Mouse (Mus musculus) embryonic facial prominence, embryonic 12.5 days (tissue): ENCODE data around the gene Lrrc75b. TPM values are rescaled to one million over a fixed set of nuclear protein-coding genes. Genes with fewer than 3 reads are reported as not detected.
"Not testable (repeated sequence)": the region's sequence is repeated elsewhere in the genome, so short reads cannot be mapped to it uniquely, and the experiment has no call there.

Experiments
- ATAC-seq: fragments of 200-750 bp; cut with Nextera tagmentation; 2 replicates; pipeline ENCODE4 v1.8.0; 2017; ENCODE audit not compliant: insufficient number of reproducible peaks, insufficient read depth, low FRiP score, low TSS enrichment
- H3K27ac ChIP-seq: fragments of 300-500 bp; sonication (generic); 2 replicates; pipeline ENCODE4 v1.5.1; 2016; ENCODE audit warnings: mild to moderate bottlenecking
- H3K27me3 ChIP-seq: fragments of 300-500 bp; sonication (generic); 2 replicates; pipeline ENCODE4 v1.6.1; 2016; ENCODE audit warnings: mild to moderate bottlenecking, moderate library complexity
- H3K36me3 ChIP-seq: fragments of 300-500 bp; sonication (generic); 2 replicates; pipeline ENCODE4 v1.6.1; 2016; ENCODE audit warnings: mild to moderate bottlenecking
- H3K4me1 ChIP-seq: fragments of 300-500 bp; sonication (generic); 2 replicates; pipeline ENCODE4 v1.6.1; 2016
- H3K4me2 ChIP-seq: fragments of 300-500 bp; sonication (generic); replicated peaks from 2 replicates; pipeline ENCODE4 v1.6.1; 2016; ENCODE audit warnings: mild to moderate bottlenecking, moderate library complexity
- H3K4me3 ChIP-seq: fragments of 300-500 bp; sonication (generic); 2 replicates; pipeline ENCODE4 v1.5.1; 2016; ENCODE audit warnings: mild to moderate bottlenecking
- H3K9ac ChIP-seq: fragments of 300-500 bp; sonication (generic); 2 replicates; pipeline ENCODE4 v1.6.1; 2016; ENCODE audit warnings: mild to moderate bottlenecking, moderate library complexity
- H3K9me3 ChIP-seq: fragments of 300-500 bp; sonication (generic); 2 replicates; pipeline ENCODE4 v1.6.1; 2016; ENCODE audit warnings: mild to moderate bottlenecking, moderate library complexity
- WGBS: fragments of 180-500 bp; shearing (Covaris S2); methylation state at CpG from one replicate; pipeline ENCODE4 v1.1.7; 2016; 5-methylcytosine and 5-hydroxymethylcytosine counted together
- polyA plus RNA-seq: library from polyadenylated mRNA; unstranded; fragments of >200 nt; fragmentation: Nextera tagmentation; extraction: Ambion mirVana; gene quantifications from 2 replicates; pipeline ENCODE4 v1.2.1, GENCODE M21; 2016

Lrrc75b gene
- polyA plus RNA-seq, 1 experiment from 2014 or later: 2.7 TPM

GRCm38 (mm10) chr10:75512796-75513195 is 47.3 kb downstream of the Lrrc75b start:
- H3K4me3 ChIP-seq: no peak overlapping the region
- no peak for ATAC-seq
- peaks cover 11% of the 10 kb centered on the region for H3K4me1 ChIP-seq
- 80% methylated on average over 7 of the region's 7 CpGs for WGBS
- no peak overlapping the region for H3K27ac ChIP-seq
- no peak overlapping the region for H3K9ac ChIP-seq
- H3K9me3 ChIP-seq: no peaks in the 10 kb centered on the region
- no peak overlapping the region for H3K4me2 ChIP-seq
- peaks cover 43% of the 10 kb centered on the region for H3K36me3 ChIP-seq
- no peaks in the 10 kb centered on the region for H3K27me3 ChIP-seq

GRCm38 (mm10) chr10:75511897-75512296 is 48.2 kb downstream of the Lrrc75b start:
- WGBS: 95% methylated on average over 7 of the region's 7 CpGs
- H3K9me3 ChIP-seq: no peaks in the 10 kb centered on the region
- no peak overlapping the region for H3K4me2 ChIP-seq
- peaks cover 52% of the 10 kb centered on the region for H3K36me3 ChIP-seq
- H3K4me3 ChIP-seq: no peak overlapping the region
- ATAC-seq: no peak
- H3K27ac ChIP-seq: no peak overlapping the region
- H3K9ac ChIP-seq: no peak overlapping the region
- no peaks in the 10 kb centered on the region for H3K27me3 ChIP-seq
- peaks cover 11% of the 10 kb centered on the region for H3K4me1 ChIP-seq

GRCm38 (mm10) chr10:75511060-75511459 is 49.1 kb downstream of the Lrrc75b start:
- 86% methylated on average over 9 of the region's 9 CpGs for WGBS
- Histone ChIP-seq H3K9me3 (no peaks in the 10 kb centered on the region), H3K4me3 (no peak overlapping the region), H3K27ac (no peak overlapping the region), H3K36me3 (peaks cover 60% of the 10 kb centered on the region), H3K4me1 (peaks cover 7% of the 10 kb centered on the region), H3K9ac (no peak overlapping the region), H3K27me3 (no peaks in the 10 kb centered on the region), H3K4me2 (no peak overlapping the region)
- no peak for ATAC-seq

- ATAC-seq: no peak
- H3K4me3 ChIP-seq: no peak overlapping the region
- H3K9ac ChIP-seq: no peak overlapping the region
- peaks cover 60% of the 10 kb centered on the region for H3K36me3 ChIP-seq
- no peak overlapping the region for H3K27ac ChIP-seq
- H3K4me1 ChIP-seq: peaks cover 1% of the 10 kb centered on the region
- 91% methylated on average over 7 of the region's 7 CpGs for WGBS
- no peaks in the 10 kb centered on the region for H3K9me3 ChIP-seq
- no peaks in the 10 kb centered on the region for H3K27me3 ChIP-seq
- H3K4me2 ChIP-seq: no peak overlapping the region
Observed at GRCm38 (mm10) chr10:75510446-75510845, 49.7 kb downstream of the Lrrc75b start.

- not testable (repeated sequence) for H3K4me2 ChIP-seq, H3K9me3 ChIP-seq, H3K9ac ChIP-seq, H3K4me3 ChIP-seq, H3K27ac ChIP-seq, H3K4me1 ChIP-seq, H3K27me3 ChIP-seq, ATAC-seq
- WGBS: 93% methylated on average over 3 of the region's 3 CpGs
- peaks cover 48% of the 10 kb centered on the region for H3K36me3 ChIP-seq
Observed at GRCm38 (mm10) chr10:75505928-75506327, 54.2 kb downstream of the Lrrc75b start.

GRCm38 (mm10) chr10:75505130-75505495 is 55.0 kb downstream of the Lrrc75b start:
- Histone ChIP-seq H3K9ac (no peak overlapping the region), H3K9me3 (no peaks in the 10 kb centered on the region), H3K36me3 (peaks cover 40% of the 10 kb centered on the region), H3K4me1 (no peaks in the 10 kb centered on the region), H3K4me2 (no peak overlapping the region), H3K4me3 (no peak overlapping the region), H3K27me3 (no peaks in the 10 kb centered on the region), H3K27ac (no peak overlapping the region)
- no peak for ATAC-seq
- 78% methylated on average over 3 of the region's 3 CpGs for WGBS

- Histone ChIP-seq H3K4me2 (no peak overlapping the region), H3K9ac (no peak overlapping the region), H3K27me3 (no peaks in the 10 kb centered on the region), H3K36me3 (peaks cover 33% of the 10 kb centered on the region), H3K4me3 (no peak overlapping the region), H3K27ac (no peak overlapping the region), H3K4me1 (no peaks in the 10 kb centered on the region), H3K9me3 (no peaks in the 10 kb centered on the region)
- 79% methylated on average over 8 of the region's 8 CpGs for WGBS
- ATAC-seq: no peak
Observed at GRCm38 (mm10) chr10:75504234-75505129, 55.6 kb downstream of the Lrrc75b start.

GRCm38 (mm10) chr10:75503692-75504091 is 56.4 kb downstream of the Lrrc75b start:
- no peak for ATAC-seq
- no peak overlapping the region for H3K27ac ChIP-seq
- no peaks in the 10 kb centered on the region for H3K4me1 ChIP-seq
- no peaks in the 10 kb centered on the region for H3K9me3 ChIP-seq
- H3K36me3 ChIP-seq: peaks cover 26% of the 10 kb centered on the region
- no peaks in the 10 kb centered on the region for H3K27me3 ChIP-seq
- WGBS: 92% methylated on average over 7 of the region's 7 CpGs
- no peak overlapping the region for H3K9ac ChIP-seq
- H3K4me2 ChIP-seq: no peak overlapping the region
- H3K4me3 ChIP-seq: no peak overlapping the region

GRCm38 (mm10) chr10:75501641-75502040 is 58.5 kb downstream of the Lrrc75b start:
- Histone ChIP-seq H3K9ac (no peak overlapping the region), H3K36me3 (peaks cover 5% of the 10 kb centered on the region), H3K4me2 (no peak overlapping the region), H3K4me1 (no peaks in the 10 kb centered on the region), H3K9me3 (no peaks in the 10 kb centered on the region), H3K27ac (no peak overlapping the region), H3K27me3 (no peaks in the 10 kb centered on the region), H3K4me3 (no peak overlapping the region)
- 97% methylated on average over 1 of the region's 1 CpGs for WGBS
- ATAC-seq: no peak

- Histone ChIP-seq H3K27ac (no peak overlapping the region), H3K36me3 (no peaks in the 10 kb centered on the region), H3K4me3 (no peak overlapping the region), H3K4me1 (no peaks in the 10 kb centered on the region), H3K9me3 (no peaks in the 10 kb centered on the region), H3K9ac (no peak overlapping the region), H3K27me3 (no peaks in the 10 kb centered on the region), H3K4me2 (no peak overlapping the region)
- WGBS: 72% methylated on average over 7 of the region's 7 CpGs
- no peak for ATAC-seq
Observed at GRCm38 (mm10) chr10:75500345-75500744, 59.8 kb downstream of the Lrrc75b start.
